Mouse (Mus musculus): ENCODE results near the gene Sipa1l2. TPM values are rescaled to one million over a fixed set of nuclear protein-coding genes. Genes with fewer than 3 reads are reported as not detected.

Sipa1l2 gene
- polyA plus RNA-seq, 1 experiment, result 6.5 TPM

DNA sequence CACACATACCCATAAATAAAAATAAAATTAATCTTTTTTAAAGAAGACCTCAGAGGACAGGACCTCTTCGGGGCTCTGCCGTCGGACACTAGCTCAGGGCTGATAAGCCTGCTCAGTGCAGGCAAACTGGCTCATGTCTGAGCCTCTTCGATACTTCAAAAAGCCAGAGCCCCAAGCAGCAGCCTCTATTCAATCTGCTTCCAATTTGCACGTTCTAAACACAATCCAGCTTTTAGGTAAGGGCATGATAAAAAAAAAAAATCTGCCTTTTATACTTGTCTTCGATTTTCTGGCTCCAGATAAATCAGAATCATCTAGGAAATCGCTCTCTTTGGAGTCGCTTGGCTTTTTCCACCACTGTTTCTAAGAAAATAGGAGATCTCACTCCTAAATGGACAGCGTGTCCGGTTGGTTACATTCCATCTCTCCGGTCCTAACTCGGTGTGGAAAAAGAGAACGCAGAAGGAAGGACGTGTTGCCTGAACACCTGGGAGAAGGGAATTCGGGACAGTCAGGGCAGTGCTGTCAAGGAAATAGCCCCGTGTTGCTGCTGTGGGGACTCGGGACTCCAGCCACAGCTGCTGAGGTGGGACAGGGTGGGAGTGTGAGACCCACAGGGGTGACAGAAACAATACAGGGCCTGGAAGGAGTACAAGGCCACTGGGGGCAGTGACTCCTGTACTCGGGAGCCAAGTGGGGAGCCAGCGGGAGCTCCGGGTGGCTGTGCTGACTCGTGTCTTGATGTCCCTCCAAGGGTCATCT, 42.4 kb upstream of the Sipa1l2 start:
- Histone ChIP-seq H3K4me3 (ENCODE audit: insufficient read depth, poor library complexity, severe bottlenecking) (no peak overlapping the region), H3K27me3 (ENCODE audit: control insufficient read depth, insufficient read depth, insufficient read length) (no peaks in the 10 kb centered on the region), H3K79me2 (ENCODE audit: control insufficient read depth, insufficient read depth) (no peaks in the 10 kb centered on the region), H3K36me3 (ENCODE audit: control insufficient read depth, insufficient read depth) (no peaks in the 10 kb centered on the region), H3ac (ENCODE audit: control insufficient read depth, insufficient read length, low read depth) (no peak overlapping the region), H3K79me3 (ENCODE audit: low read depth) (no peaks in the 10 kb centered on the region)
- TF ChIP-seq USF1 (IDR thresholded peaks at IDR 0.05; ENCODE audit: low read depth) (no peak), CTCF (IDR thresholded peaks at IDR 0.05; ENCODE audit: control insufficient read depth, insufficient read depth, insufficient read length) (no peak), CEBPB (IDR thresholded peaks at IDR 0.05; ENCODE audit: low read depth) (no peak), MAX (IDR thresholded peaks at IDR 0.05) (no peak), MYOD1 (IDR thresholded peaks at IDR 0.05; ENCODE audit: control insufficient read depth, insufficient read length, low read depth) (no peak), FOSL1 (IDR thresholded peaks at IDR 0.05; ENCODE audit: insufficient read depth, low read length, poor library complexity, severe bottlenecking) (no peak), MYOG (IDR thresholded peaks at IDR 0.05; ENCODE audit: control insufficient read depth, extremely low read depth, insufficient read length) (no peak)

DNA sequence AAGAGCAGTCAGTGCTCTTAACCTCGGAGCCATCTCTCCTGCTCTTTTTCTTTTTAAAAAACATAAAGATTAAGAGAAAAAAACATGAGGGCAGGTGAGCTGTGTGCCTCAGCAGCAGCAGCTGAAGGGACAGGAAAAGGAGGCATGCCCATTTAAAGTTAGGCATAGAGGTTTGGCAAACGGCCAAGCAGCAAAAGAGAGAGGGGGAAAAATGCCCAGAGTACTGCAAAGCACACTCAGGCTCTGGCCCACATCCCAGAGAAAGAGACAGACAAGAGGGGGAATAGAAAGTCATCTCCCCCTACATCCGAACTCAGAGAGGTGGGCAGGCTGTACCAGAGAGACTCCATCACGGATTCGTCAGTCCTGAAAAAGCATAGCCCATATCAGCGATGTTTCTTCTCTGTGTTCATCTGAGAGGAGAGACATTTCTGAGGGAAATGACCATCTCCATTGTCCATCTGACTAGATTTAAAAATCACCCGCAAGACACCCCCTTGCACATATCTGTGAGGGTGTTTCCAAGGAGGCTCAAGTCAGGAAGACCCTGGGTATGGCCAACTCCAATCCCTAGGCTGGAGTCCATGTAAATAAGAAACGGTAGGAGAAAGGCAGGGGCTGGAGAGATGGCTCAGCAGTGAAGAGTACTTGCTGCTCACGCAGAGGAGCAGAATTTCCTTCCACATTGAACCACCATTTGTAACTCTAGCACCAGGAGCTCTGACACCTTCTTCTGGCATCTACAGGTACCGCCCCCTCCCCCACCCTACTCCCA, 41.6 kb upstream of the Sipa1l2 start:
- H3ac ChIP-seq (ENCODE audit: control insufficient read depth, insufficient read length, low read depth), result no peak overlapping the region
- H3K79me2 ChIP-seq (ENCODE audit: control insufficient read depth, insufficient read depth), result no peaks in the 10 kb centered on the region
- no peak for TF ChIP-seq MAX (IDR thresholded peaks at IDR 0.05)
- TF ChIP-seq FOSL1 (IDR thresholded peaks at IDR 0.05; ENCODE audit: insufficient read depth, low read length, poor library complexity, severe bottlenecking), result no peak
- no peak for TF ChIP-seq MYOD1 (IDR thresholded peaks at IDR 0.05; ENCODE audit: control insufficient read depth, insufficient read length, low read depth)
- TF ChIP-seq CEBPB (IDR thresholded peaks at IDR 0.05; ENCODE audit: low read depth), result no peak
- no peak for TF ChIP-seq USF1 (IDR thresholded peaks at IDR 0.05; ENCODE audit: low read depth)
- no peak for TF ChIP-seq MYOG (IDR thresholded peaks at IDR 0.05; ENCODE audit: control insufficient read depth, extremely low read depth, insufficient read length)
- no peak for TF ChIP-seq CTCF (IDR thresholded peaks at IDR 0.05; ENCODE audit: control insufficient read depth, insufficient read depth, insufficient read length)
- no peaks in the 10 kb centered on the region for H3K27me3 ChIP-seq (ENCODE audit: control insufficient read depth, insufficient read depth, insufficient read length)
- H3K4me3 ChIP-seq (ENCODE audit: insufficient read depth, poor library complexity, severe bottlenecking), result no peak overlapping the region
- no peaks in the 10 kb centered on the region for H3K36me3 ChIP-seq (ENCODE audit: control insufficient read depth, insufficient read depth)
- H3K79me3 ChIP-seq (ENCODE audit: low read depth), result no peaks in the 10 kb centered on the region

DNA sequence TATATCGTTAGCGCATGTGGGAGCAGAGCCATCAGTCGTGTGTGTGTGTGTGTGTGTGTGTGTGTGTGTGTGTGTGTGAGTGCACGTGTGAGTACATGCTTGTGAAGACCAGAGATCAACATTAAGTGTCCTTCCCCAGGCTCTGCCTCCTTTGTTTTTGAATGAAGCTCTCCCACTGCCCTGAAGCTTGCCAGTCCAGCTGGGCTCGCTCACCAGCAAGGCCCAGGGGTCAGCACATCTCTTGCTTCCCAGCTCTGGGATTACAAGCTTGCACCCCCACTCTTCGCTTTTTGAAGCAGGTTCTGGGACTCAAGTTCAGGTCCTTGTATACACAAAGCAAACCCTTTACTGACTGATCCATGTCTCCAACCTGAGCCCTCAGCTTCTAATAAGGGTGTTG, 40.1 kb upstream of the Sipa1l2 start:
- Histone ChIP-seq H3K79me3 (ENCODE audit: low read depth) (no peaks in the 10 kb centered on the region), H3K4me3 (ENCODE audit: insufficient read depth, poor library complexity, severe bottlenecking) (no peak overlapping the region), H3K79me2 (ENCODE audit: control insufficient read depth, insufficient read depth) (no peaks in the 10 kb centered on the region), H3ac (ENCODE audit: control insufficient read depth, insufficient read length, low read depth) (no peak overlapping the region), H3K27me3 (ENCODE audit: control insufficient read depth, insufficient read depth, insufficient read length) (no peaks in the 10 kb centered on the region), H3K36me3 (ENCODE audit: control insufficient read depth, insufficient read depth) (no peaks in the 10 kb centered on the region)
- no peak for TF ChIP-seq MYOD1 (IDR thresholded peaks at IDR 0.05; ENCODE audit: control insufficient read depth, insufficient read length, low read depth)
- no peak for TF ChIP-seq CTCF (IDR thresholded peaks at IDR 0.05; ENCODE audit: control insufficient read depth, insufficient read depth, insufficient read length)
- TF ChIP-seq MAX (IDR thresholded peaks at IDR 0.05), result no peak
- no peak for TF ChIP-seq FOSL1 (IDR thresholded peaks at IDR 0.05; ENCODE audit: insufficient read depth, low read length, poor library complexity, severe bottlenecking)
- TF ChIP-seq USF1 (IDR thresholded peaks at IDR 0.05; ENCODE audit: low read depth), result no peak
- no peak for TF ChIP-seq MYOG (IDR thresholded peaks at IDR 0.05; ENCODE audit: control insufficient read depth, extremely low read depth, insufficient read length)
- no peak for TF ChIP-seq CEBPB (IDR thresholded peaks at IDR 0.05; ENCODE audit: low read depth)

DNA sequence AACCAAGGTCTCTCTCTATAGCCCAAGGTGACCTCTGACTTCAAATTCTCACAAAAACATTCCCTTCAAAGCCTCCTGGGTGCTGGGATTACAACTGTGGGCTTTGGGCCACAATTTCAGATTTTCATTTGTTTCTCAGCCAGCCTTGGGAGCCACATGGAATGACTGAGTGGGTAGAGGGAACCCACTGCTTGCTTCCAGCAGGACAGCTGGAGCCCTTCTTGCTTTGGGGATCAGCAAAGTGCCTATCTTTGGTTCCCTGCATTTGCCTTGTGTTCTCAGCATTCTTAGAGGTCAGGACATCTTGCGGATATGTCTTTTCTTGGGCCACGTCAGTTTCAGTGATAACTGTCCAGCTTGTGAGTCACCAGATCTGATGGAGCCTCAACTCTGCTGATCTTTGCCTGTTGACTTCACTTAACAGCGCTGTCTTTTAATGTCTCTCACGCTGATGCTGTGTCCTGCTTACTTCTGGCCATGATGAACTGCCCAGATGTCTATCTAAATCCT, 38.2 kb upstream of the Sipa1l2 start:
- Histone ChIP-seq H3ac (ENCODE audit: control insufficient read depth, insufficient read length, low read depth) (no peak overlapping the region), H3K4me3 (ENCODE audit: insufficient read depth, poor library complexity, severe bottlenecking) (no peak overlapping the region), H3K36me3 (ENCODE audit: control insufficient read depth, insufficient read depth) (no peaks in the 10 kb centered on the region), H3K79me2 (ENCODE audit: control insufficient read depth, insufficient read depth) (no peaks in the 10 kb centered on the region), H3K79me3 (ENCODE audit: low read depth) (no peaks in the 10 kb centered on the region), H3K27me3 (ENCODE audit: control insufficient read depth, insufficient read depth, insufficient read length) (no peaks in the 10 kb centered on the region)
- TF ChIP-seq MYOG (IDR thresholded peaks at IDR 0.05; ENCODE audit: control insufficient read depth, extremely low read depth, insufficient read length) (no peak), MYOD1 (IDR thresholded peaks at IDR 0.05; ENCODE audit: control insufficient read depth, insufficient read length, low read depth) (no peak), MAX (IDR thresholded peaks at IDR 0.05) (no peak), FOSL1 (IDR thresholded peaks at IDR 0.05; ENCODE audit: insufficient read depth, low read length, poor library complexity, severe bottlenecking) (no peak), CEBPB (IDR thresholded peaks at IDR 0.05; ENCODE audit: low read depth) (no peak), USF1 (IDR thresholded peaks at IDR 0.05; ENCODE audit: low read depth) (no peak), CTCF (IDR thresholded peaks at IDR 0.05; ENCODE audit: control insufficient read depth, insufficient read depth, insufficient read length) (no peak)

DNA sequence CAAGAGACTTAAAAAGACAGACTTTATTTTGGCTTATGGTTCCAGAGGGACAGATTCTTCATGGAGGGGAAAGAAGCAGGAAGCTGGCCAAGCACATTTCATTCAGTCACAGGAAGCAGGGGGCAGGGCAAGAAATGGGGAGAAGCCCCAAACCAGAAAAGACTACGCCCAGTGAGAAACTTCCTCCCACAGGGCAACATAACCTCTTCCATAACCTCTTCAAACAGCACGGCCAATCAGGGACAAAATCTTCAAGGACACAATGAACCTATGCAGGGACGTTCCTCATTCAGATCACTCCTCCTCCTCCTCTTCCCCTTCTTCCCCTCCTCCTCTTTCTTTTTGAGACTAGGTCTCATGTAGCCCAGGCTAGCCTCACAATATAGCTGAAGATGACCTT, 37.3 kb upstream of the Sipa1l2 start:
- no peaks in the 10 kb centered on the region for H3K27me3 ChIP-seq (ENCODE audit: control insufficient read depth, insufficient read depth, insufficient read length)
- no peak overlapping the region for H3K4me3 ChIP-seq (ENCODE audit: insufficient read depth, poor library complexity, severe bottlenecking)
- no peak overlapping the region for H3ac ChIP-seq (ENCODE audit: control insufficient read depth, insufficient read length, low read depth)
- TF ChIP-seq CTCF (IDR thresholded peaks at IDR 0.05; ENCODE audit: control insufficient read depth, insufficient read depth, insufficient read length) (no peak), MYOG (IDR thresholded peaks at IDR 0.05; ENCODE audit: control insufficient read depth, extremely low read depth, insufficient read length) (no peak), CEBPB (IDR thresholded peaks at IDR 0.05; ENCODE audit: low read depth) (no peak), MYOD1 (IDR thresholded peaks at IDR 0.05; ENCODE audit: control insufficient read depth, insufficient read length, low read depth) (no peak), FOSL1 (IDR thresholded peaks at IDR 0.05; ENCODE audit: insufficient read depth, low read length, poor library complexity, severe bottlenecking) (no peak), MAX (IDR thresholded peaks at IDR 0.05) (no peak), USF1 (IDR thresholded peaks at IDR 0.05; ENCODE audit: low read depth) (no peak)
- no peaks in the 10 kb centered on the region for H3K36me3 ChIP-seq (ENCODE audit: control insufficient read depth, insufficient read depth)
- H3K79me3 ChIP-seq (ENCODE audit: low read depth), result no peaks in the 10 kb centered on the region
- no peaks in the 10 kb centered on the region for H3K79me2 ChIP-seq (ENCODE audit: control insufficient read depth, insufficient read depth)
